Mouse (Mus musculus) brain, adult 10 weeks (tissue): Measurements from ENCODE around the gene Atp10a. TPM values are rescaled to one million over a fixed set of nuclear protein-coding genes. Genes with fewer than 3 reads are reported as not detected.

Experiments
- polyA plus RNA-seq: library from polyadenylated mRNA; stranded (reverse); fragments of 350-450 nt; fragmentation: Illumina TruSeq; extraction: RNeasy Lipid Tissue Mini Kit (QIAGEN cat#74804); gene quantifications from one replicate; pipeline ENCODE4 v1.2.3, GENCODE M21; 2015; ENCODE audit warnings: low read depth, low replicate concordance

Gene Atp10a
- 4.9 TPM for polyA plus RNA-seq

GRCm38 (mm10) chr7:58655866-58656265, at the start of gene Atp10a:
Gene Atp10a, plus strand, starts transcription at chr7:58656166.

